Mouse (Mus musculus) heart, adult 2 months (tissue): Measurements from ENCODE around the gene Emilin1.

Source experiments
- EP300 ChIP-seq: fragments of 200-500 bp; IDR thresholded peaks from 2 replicates; pipeline ENCODE4 v1.6.1; 2011; ENCODE audit warnings: low read depth, low read length, control low read depth; ENCODE audit not compliant: insufficient read depth
- POLR2A ChIP-seq: fragments of 200-500 bp; IDR thresholded peaks from 2 replicates; pipeline ENCODE4 v1.6.1; 2011; ENCODE audit warnings: mild to moderate bottlenecking, low read depth, low read length, control low read depth; ENCODE audit not compliant: insufficient read depth

DNA sequence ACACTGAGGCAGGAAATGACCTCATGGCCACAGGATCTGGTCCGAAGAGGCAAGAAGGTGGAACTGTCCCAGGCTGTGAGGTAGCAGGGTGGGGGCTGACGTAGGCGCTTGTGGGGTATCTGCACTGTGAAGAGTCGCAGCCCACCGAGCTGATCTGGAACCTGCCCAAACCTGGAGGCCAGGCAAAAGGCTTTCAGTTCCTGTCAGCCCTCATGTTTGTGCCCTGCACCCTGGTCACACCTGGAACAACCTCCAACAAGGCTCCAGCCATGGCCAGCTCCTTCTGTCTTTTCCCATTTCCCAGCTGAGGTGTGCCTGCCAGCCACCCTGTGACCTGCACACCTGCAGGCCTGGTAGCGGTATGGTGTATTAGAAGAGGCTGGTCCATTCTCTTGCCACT, 44.7 kb downstream of the Emilin1 start:
- TF ChIP-seq POLR2A (no peak), EP300 (no peak)
